Mouse (Mus musculus) cortical plate, adult 2 months (tissue): ENCODE data around the gene Esr1.

ENCODE experiments used
- CTCF ChIP-seq: fragments of 200-500 bp; IDR thresholded peaks from 2 replicates; pipeline ENCODE4 v1.5.1; 2011; ENCODE audit warnings: mild to moderate bottlenecking, control low read depth, low read length; ENCODE audit not compliant: insufficient read depth; ENCODE audit errors: extremely low read depth
- POLR2A ChIP-seq: fragments of 200-500 bp; IDR thresholded peaks from 2 replicates; pipeline ENCODE4 v1.6.1; 2011; ENCODE audit warnings: mild to moderate bottlenecking, low read length, control low read depth; ENCODE audit not compliant: insufficient read depth; ENCODE audit errors: extremely low read depth

DNA sequence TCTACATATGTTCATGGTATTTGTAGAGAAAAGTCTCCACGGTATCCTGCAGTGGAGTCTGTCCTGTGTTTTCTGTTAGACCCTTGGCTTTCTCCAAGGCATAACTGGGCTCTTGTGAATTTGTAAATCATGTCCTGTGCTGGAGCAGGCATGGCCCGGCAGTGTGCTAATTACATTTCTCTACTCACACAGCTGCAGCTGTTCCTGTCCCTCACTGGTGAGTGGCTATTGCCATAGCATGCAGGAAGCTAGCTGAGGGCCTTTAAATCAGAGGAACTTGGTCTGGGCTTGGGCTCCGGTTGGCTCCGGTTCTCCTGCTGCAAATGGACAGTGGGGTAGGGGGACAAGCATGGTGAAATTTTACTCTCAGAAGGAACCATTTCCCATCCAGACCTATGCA, 226.7 kb downstream of the Esr1 start:
- TF ChIP-seq POLR2A: no peak
- no peak for TF ChIP-seq CTCF
